Mouse (Mus musculus) heart, adult 2 months (tissue): ENCODE measurements around the gene Yif1a.

ENCODE experiments used
- CTCF ChIP-seq: fragments of 200-600 bp; IDR thresholded peaks from 2 replicates; pipeline ENCODE4 v1.8.1; 2022; ENCODE audit warnings: antibody characterized with exemption, mild to moderate bottlenecking, moderate library complexity
- POLR2A ChIP-seq: fragments of 200-500 bp; IDR thresholded peaks from 2 replicates; pipeline ENCODE4 v1.6.1; 2011; ENCODE audit warnings: mild to moderate bottlenecking, low read depth, low read length, control low read depth; ENCODE audit not compliant: insufficient read depth

- TF ChIP-seq CTCF (peak; percentile 39), POLR2A (no peak)
Measured at GRCm38 (mm10) chr19:5079279-5079678, 9.1 kb upstream of the Yif1a start.
